Mouse (Mus musculus) duodenum, adult 2 months (tissue): ENCODE data around the gene Cabp5. TPM values are rescaled to one million over a fixed set of nuclear protein-coding genes. Genes with fewer than 3 reads are reported as not detected.

Experiments used
- polyA plus RNA-seq: library from polyadenylated mRNA; depleted of rRNA; stranded (reverse); fragments of >200 nt; gene quantifications from 2 replicates; pipeline ENCODE4 v1.2.3, GENCODE M21; 2012; ENCODE audit warnings: low replicate concordance; rRNA removed

Gene Cabp5
- not detected in 2 replicates for polyA plus RNA-seq

GRCm38 (mm10) chr7:13397832-13398231, at the start of gene Cabp5:
Gene Cabp5 (plus strand): TSS chr7:13398132.

GRCm38 (mm10) chr7:13450541-13450940, 52.6 kb downstream of the Cabp5 start, which contains the start of gene Bsph1:
Gene Bsph1 (plus strand): TSS chr7:13450841.

Other genes with a start within 250 kb of the Cabp5 start
- gene Vmn1r88, start 238.6 kb upstream of the Cabp5 start, polyA plus RNA-seq, result not detected in 2 replicates
- gene Vmn1r89, start 185.1 kb upstream of the Cabp5 start, polyA plus RNA-seq, result not detected in 2 replicates
- 5.4 and 6.0 TPM in 2 replicates for gene Lig1, start 120.8 kb upstream of the Cabp5 start, polyA plus RNA-seq
- gene Zswim9, start 119.4 kb upstream of the Cabp5 start, polyA plus RNA-seq, result 1.4 and 1.8 TPM in 2 replicates
- 2.1 TPM in 1 of 2 replicates, not detected in the other for gene Pla2g4c, start 73.5 kb upstream of the Cabp5 start, polyA plus RNA-seq
- not detected in 2 replicates for gene Bsph1, start 52.7 kb downstream of the Cabp5 start, polyA plus RNA-seq
- not detected in 2 replicates for gene Bsph2, start 172.9 kb downstream of the Cabp5 start, polyA plus RNA-seq
- not detected in 2 replicates for gene Sult2a5, start 225.8 kb downstream of the Cabp5 start, polyA plus RNA-seq